Mouse (Mus musculus): Measurements from ENCODE around the gene Ubl7.

The Ubl7 gene

DNA sequence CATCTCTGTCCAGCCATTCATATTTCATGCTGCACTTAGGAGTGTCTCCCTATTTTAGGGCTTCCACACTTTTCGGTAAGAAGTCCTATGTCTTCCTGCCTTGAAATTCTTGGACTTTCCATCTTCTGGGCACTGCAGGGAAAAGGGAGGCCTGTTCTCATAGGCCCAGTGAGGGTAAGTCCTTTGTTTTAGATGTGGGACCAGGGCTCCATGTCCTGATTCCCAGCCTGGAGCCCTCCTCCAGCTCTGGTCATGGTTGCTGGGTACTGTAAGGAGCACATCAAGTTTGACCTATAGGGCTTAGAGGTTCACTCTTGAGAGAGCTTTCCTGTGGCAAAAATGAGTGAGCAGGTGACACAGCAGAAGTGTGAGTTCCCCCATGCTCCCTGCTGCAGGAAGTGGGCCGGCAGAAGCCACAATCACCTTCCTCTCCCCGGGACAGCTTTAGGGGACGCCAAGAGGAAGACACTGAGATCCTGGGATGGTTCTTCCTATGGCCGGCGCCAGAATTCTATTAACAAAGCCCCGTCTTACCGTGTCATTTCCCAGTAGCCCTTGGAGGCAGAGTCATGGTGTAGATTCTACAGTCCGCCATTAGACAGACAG lies 57.5 kb downstream of the Ubl7 start:
- no peak for DNase-seq

DNA sequence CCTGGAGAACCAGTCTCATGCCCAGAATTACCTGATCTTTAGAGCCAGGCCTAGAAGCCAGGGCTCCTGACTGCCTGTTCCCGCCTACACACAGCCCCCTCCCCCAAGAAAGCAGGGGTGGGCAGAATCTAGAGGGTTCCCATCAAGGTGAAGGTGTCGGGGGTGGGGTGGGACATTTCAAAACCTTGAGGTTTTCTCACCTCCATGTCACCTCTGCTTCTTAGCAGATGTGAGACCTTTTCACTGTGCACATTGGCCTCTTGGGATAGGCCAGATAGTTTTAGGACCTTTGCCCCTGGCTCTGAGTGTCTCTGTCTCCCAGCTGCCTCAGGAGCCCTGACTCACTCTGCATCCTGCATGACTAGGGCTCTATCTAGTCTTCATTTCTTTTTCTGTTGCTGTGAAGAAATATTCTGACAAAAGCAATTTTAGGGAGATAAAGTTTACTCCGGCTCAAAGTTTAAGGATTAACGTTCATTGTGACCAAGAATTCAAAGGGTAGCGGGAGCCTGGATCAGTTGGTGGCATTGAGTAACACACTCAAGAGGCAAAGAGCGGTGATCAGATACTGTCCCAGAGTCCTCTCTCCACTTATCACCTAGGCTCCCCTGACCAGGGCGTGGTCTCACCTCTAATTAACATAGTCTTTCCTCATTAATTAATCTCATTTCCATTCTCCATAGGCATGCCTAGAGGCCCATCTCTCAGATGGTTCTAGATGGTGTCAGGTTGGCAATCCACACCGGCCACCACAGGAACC lies 58.2 kb downstream of the Ubl7 start:
- no peak for DNase-seq

DNA sequence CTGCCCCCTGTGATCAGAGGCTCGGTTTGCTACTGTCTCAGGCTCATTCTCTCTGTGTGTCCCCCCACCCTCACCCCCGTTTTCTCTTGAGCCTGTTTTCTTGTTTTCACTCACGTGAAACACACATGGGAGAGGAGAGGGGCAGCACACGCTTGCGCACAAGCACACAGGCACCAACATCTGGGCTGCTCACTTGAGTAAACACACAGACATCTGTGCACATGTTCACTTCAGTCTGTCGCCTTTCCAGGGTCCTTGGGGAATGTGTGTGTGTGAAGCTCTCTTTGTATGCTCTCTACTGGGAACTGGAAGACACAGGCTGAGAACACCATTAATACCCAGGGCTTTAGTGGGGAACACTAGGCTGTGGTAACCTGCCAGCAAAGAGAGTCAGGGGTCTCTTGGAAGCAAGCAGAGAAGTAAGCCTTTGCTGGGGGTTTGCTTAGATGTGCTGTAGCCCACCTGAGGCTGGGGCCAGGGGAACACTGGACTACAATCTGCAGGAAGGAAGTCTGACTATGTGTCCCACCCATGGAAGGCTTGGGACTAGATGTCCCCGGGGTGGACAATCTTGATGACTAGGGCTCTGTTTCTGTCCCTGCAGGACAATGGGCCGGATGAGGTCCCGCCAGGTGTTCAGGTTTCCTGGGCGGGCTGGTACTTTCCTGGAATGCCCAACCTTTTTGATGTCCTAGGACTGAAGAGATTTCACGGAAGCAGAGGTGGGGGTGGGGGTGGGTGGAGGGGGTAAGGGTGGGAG lies 59.1 kb downstream of the Ubl7 start:
- peak in 1 of 2 experiments; percentile 22 for DNase-seq

GRCm38 (mm10) chr9:57971413-57971812 lies 60.6 kb downstream of the Ubl7 start:
- DNase-seq, result no peak

GRCm38 (mm10) chr9:57972141-57972591 lies 61.4 kb downstream of the Ubl7 start:
- peak in 1 of 2 experiments; percentile 4 for DNase-seq

DNA sequence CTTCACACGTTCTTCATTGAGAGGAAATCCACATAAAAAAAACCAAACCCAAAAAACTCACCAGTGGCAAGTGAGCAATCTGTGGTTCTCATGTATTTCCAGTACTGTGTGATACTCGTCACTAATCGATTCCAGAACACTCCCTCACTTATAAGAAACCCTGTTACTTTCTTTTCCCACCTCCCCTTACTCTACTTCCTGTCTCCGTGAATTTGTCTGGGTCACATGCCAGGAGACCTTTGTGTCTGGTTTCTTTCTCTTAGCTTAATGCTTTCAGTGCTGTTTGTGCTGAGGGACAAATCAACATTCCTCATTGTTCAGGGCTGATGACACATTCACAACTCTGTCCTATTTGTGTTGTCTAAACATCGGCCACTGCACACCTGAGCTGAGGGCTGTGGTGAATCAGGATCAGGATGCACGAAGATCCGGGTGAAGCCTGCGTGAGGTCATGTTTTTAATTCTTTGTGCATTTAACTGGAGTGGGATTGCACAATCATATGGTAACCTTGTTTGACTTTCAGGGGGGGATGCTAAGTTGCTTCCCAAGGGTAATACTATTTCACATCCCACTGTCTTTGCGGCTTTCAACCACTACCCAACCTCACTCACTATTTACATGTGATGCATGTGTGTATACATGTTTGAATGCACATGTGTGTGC lies 62.1 kb downstream of the Ubl7 start:
- DNase-seq, result no peak

DNA sequence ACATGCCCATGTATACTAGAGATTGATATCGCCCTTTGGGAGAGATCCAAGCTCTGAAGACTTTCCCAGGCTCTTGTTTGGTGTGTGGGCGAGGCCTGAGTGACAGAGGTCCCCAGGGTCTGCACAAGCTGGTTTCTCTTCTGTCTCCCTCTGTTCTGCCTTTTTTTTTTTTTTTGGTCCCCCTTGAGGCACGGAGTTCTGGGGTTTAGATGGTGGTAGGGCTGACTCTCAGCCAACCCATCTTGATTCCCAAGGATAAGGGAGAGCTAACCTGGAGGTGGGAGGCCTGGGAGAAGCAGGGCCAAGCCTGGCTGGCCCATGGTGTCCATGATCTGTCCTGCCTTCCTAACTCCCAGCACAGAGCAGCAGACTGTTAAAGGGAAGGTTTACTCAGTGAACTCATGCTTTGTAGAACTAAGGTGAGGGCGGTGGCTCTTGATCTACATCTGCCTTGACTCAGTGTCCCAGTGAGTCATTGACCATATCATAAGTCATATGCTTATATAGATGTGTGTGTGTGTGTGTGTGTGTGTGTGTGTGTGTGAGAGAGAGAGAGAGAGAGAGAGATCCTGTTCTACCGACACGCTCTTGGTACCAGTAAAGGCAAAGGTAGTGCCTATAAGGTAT lies 62.8 kb downstream of the Ubl7 start:
- DNase-seq, result no peak

DNA sequence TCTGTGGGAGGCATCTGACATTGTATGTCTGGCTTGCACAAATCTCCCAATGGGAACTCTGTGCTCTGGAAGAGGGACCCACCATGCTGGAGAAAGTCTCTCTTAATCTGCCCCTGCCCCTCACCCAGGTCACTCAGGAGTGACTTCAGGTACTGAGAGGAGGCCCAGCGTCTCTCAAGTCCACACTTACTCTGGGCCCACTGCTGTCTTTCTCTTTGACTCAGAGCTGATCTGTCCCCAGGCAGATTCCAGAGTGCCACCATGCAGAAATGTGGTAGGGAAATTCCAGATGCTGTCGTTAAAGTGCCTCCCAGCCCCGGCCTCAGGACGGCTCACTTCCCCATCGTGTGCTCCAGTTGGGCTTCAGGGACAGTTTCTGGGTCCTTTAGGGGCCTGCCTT lies 63.4 kb downstream of the Ubl7 start:
- no peak for DNase-seq

- DNase-seq, result no peak
Observed at GRCm38 (mm10) chr9:57975200-57975821, 64.5 kb downstream of the Ubl7 start.

- no peak for DNase-seq
Observed at GRCm38 (mm10) chr9:57978025-57978424, 67.2 kb downstream of the Ubl7 start.

- no peak for DNase-seq
Observed at GRCm38 (mm10) chr9:57978858-57979257, 68.1 kb downstream of the Ubl7 start.
